Mouse (Mus musculus) ES-E14 (cell line): ENCODE data around the gene Gng8.

Source experiments
- CHD2 ChIP-seq: IDR thresholded peaks from 2 replicates; pipeline ENCODE4 v1.6.1; 2014; ENCODE audit warnings: mild to moderate bottlenecking, low read depth, low read length, inconsistent platforms
- HCFC1 ChIP-seq: IDR thresholded peaks from 2 replicates; pipeline ENCODE4 v1.6.1; 2012; ENCODE audit warnings: low read length, inconsistent platforms, borderline replicate concordance; ENCODE audit not compliant: insufficient read depth
- MAFK ChIP-seq: IDR thresholded peaks from 2 replicates; pipeline ENCODE4 v1.6.1; 2014; ENCODE audit warnings: mild to moderate bottlenecking, low read depth, low read length, inconsistent platforms; ENCODE audit not compliant: insufficient read depth
- ZC3H11A ChIP-seq: IDR thresholded peaks from 2 replicates; pipeline ENCODE4 v1.6.1; 2012; ENCODE audit warnings: low read depth, mild to moderate bottlenecking, inconsistent platforms, low read length, borderline replicate concordance
- ZNF384 ChIP-seq: IDR thresholded peaks from 2 replicates; pipeline ENCODE4 v1.6.1; 2012; ENCODE audit warnings: low read depth, low read length, inconsistent platforms

GRCm38 (mm10) chr7:16885271-16885776, 6.3 kb upstream of the Gng8 start:
- TF ChIP-seq CHD2, result no peak
- TF ChIP-seq ZC3H11A, result no peak
- no peak for TF ChIP-seq ZNF384
- TF ChIP-seq MAFK, result no peak
- TF ChIP-seq HCFC1, result no peak
